Mouse (Mus musculus): ENCODE measurements around the gene Tmem25. TPM values are rescaled to one million over a fixed set of nuclear protein-coding genes. Genes with fewer than 3 reads are reported as not detected.
"Not testable (repeated sequence)": the region's sequence is repeated elsewhere in the genome, so short reads cannot be mapped to it uniquely, and the experiment has no call there.

Gene Tmem25
- total and polyA plus RNA-seq, 2 experiments from 2014 or later, result 25.9 to 29.9 TPM

DNA sequence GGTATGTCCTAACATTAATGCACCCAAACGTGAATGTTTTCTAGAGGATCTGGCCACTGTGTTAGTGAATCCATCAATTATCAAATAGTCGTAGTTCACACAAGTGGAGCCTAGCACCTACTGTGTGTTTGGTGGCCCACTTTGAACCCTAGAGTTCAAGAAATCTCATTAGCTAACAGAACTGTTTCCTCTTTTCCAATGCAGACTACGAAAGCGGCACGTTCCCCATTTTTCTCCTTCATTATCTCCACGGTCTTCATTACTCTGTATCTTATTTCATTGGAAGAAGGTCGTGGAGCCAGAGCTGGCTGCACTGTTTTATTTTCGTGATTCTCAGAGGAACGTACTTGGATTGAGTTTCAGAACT is 834 bp upstream of the Tmem25 start:
- Histone ChIP-seq H3K9ac (replicated peaks; ENCODE audit: low read length, poor library complexity, severe bottlenecking) (peak overlapping the region; percentile 66; the same call in 1 of the 2 replicates), H3K27ac (ENCODE audit: low read depth, low read length) (0 out of 2 replicates have a peak overlapping the region, but pooled peaks have one; percentile 69), H3K9me3 (ENCODE audit: low read length) (no peaks in the 10 kb centered on the region), H3K4me3 (ENCODE audit: low read depth, low read length) (peak overlapping the region; percentile 57), H3K4me1 (ENCODE audit: insufficient read depth, low read length) (no peaks in the 10 kb centered on the region), H3K36me3 (ENCODE audit: insufficient read depth, low read length) (peaks cover 18% of the 10 kb centered on the region; the same call in 1 of the 2 replicates), H3K4me2 (ENCODE audit: low read depth, low read length, poor library complexity, severe bottlenecking) (peak overlapping the region; percentile 94), H3K27me3 (ENCODE audit: insufficient read depth, low read length) (no peaks in the 10 kb centered on the region)
- no peak for DNase-seq (ENCODE audit: low spot score)
- 40% methylated on average over 9 of the region's 9 CpGs for WGBS
- TF ChIP-seq CTCF (IDR thresholded peaks at IDR 0.05), result no peak
- no peak for ATAC-seq (ENCODE audit: low FRiP score)

DNA sequence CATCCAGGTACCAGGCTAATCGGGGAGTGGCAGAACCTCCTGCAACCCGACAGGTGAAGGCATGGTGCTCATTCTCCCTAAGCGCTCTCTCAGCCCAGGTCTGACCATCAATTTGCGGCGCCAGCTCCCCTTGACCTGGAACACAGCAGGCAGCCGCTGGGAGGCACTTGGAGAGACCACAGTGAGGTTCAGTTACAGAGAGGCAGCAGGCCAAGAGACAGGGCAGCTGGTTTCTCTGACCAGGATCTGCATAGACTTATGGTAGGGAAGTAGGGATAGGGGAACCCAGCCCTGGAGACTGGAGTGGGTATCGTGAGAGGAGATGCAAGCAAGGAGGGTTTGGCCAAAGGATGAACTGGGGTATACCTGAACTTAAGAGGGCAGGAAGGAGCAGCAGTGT is 809 bp downstream of the Tmem25 start:
- 45% methylated on average over 7 of the region's 7 CpGs for WGBS
- ATAC-seq (ENCODE audit: low FRiP score) (no peak), DNase-seq (ENCODE audit: low spot score) (peak; percentile 6)
- Histone ChIP-seq H3K4me1 (ENCODE audit: insufficient read depth, low read length) (no peaks in the 10 kb centered on the region), H3K4me2 (ENCODE audit: low read depth, low read length, poor library complexity, severe bottlenecking) (peak overlapping the region; percentile 94), H3K4me3 (ENCODE audit: low read depth, low read length) (peak overlapping the region; percentile 57), H3K9me3 (ENCODE audit: low read length) (no peaks in the 10 kb centered on the region), H3K36me3 (ENCODE audit: insufficient read depth, low read length) (peaks cover 15% of the 10 kb centered on the region; the same call in 1 of the 2 replicates), H3K9ac (replicated peaks; ENCODE audit: low read length, poor library complexity, severe bottlenecking) (peak overlapping the region; percentile 66), H3K27ac (ENCODE audit: low read depth, low read length) (no peak overlapping the region), H3K27me3 (ENCODE audit: insufficient read depth, low read length) (no peaks in the 10 kb centered on the region)
- TF ChIP-seq CTCF (IDR thresholded peaks at IDR 0.05), result no peak

DNA sequence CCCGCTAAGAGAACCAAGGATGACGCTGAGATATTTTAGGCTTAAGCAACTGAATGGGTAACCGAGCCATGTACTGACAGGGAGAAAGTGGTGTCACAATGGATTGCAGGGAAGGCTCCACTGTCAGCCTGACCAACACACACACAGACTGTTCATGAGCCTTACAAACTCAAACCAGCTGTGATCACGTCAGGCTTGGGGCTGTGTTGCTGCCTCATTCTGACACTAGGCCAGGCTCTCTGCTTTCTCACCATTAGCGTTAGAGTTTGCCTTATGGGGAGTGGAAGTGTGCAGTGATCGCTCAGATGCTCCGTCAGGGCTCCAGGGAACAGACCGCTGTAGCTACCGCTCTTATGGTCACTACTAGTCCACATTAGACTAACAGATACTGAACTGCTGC is 6.3 kb downstream of the Tmem25 start:
- no peak for ATAC-seq (ENCODE audit: low FRiP score)
- no peak for TF ChIP-seq CTCF (IDR thresholded peaks at IDR 0.05)
- Histone ChIP-seq H3K27me3 (ENCODE audit: insufficient read depth, low read length) (no peaks in the 10 kb centered on the region), H3K4me3 (ENCODE audit: low read depth, low read length) (no peak overlapping the region), H3K4me1 (ENCODE audit: insufficient read depth, low read length) (no peaks in the 10 kb centered on the region), H3K9me3 (ENCODE audit: low read length) (no peaks in the 10 kb centered on the region), H3K4me2 (ENCODE audit: low read depth, low read length, poor library complexity, severe bottlenecking) (no peak overlapping the region), H3K27ac (ENCODE audit: low read depth, low read length) (no peak overlapping the region), H3K36me3 (ENCODE audit: insufficient read depth, low read length) (peaks cover 50% of the 10 kb centered on the region), H3K9ac (replicated peaks; ENCODE audit: low read length, poor library complexity, severe bottlenecking) (no peak overlapping the region)
- no peak for DNase-seq (ENCODE audit: low spot score)
- WGBS, result 78% methylated on average over 9 of the region's 9 CpGs

DNA sequence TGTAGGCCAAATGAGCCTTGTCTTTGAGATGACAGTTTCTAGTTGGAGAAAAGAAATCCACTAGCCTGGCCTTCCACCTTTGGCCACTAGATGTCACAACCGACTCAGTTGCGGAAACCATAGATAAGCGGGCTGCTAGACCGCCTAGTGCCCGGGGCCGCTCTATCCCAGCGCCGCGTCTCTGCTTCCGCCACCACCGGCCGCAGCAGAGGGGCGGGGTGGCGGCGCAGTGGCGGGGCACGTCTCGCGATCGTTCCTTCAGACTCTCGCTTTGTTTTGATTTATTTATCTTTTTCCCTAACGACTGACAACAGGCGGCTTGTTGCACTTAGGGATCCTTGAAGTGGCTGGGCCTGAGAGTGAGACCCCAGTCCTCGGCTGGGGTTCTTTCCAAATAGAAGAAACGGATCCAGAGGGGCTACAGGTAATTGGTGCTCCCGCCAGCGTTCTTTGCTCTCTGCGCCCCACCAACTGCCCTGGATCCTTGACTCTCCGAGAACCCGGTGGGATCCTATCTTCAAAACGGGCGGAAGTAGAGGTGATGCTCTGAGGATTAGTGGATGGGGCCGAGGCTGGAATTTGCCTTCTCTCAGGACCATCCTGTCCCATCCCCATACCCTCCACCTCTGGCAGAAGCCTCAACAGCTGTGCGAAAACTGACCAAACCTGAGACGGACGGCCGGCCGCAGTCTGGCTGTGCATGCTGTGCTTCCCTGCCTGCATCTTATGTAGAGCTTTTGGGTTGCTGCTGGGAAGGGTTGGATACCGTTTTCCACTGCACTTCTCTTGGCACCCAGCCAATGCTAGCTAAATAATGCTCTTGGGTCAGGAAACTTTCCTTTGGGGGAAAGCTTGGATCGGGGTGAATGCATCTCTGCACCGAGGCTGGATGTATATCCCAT is 26.1 kb downstream of the Tmem25 start:
- peak; percentile 98 for DNase-seq (ENCODE audit: low spot score)
- 0 out of 2 replicates have a peak, but pooled peaks cover 4% of the 10 kb centered on the region for H3K36me3 ChIP-seq (ENCODE audit: insufficient read depth, low read length)
- peak overlapping the region; percentile 87 for H3K4me2 ChIP-seq (ENCODE audit: low read depth, low read length, poor library complexity, severe bottlenecking)
- peak overlapping the region; percentile 63 for H3K4me3 ChIP-seq (ENCODE audit: low read depth, low read length)
- WGBS, result under 1% methylated on average over 41 of the region's 41 CpGs
- H3K9me3 ChIP-seq (ENCODE audit: low read length), result no peaks in the 10 kb centered on the region
- no peaks in the 10 kb centered on the region for H3K27me3 ChIP-seq (ENCODE audit: insufficient read depth, low read length)
- peak overlapping the region; percentile 83 for H3K27ac ChIP-seq (ENCODE audit: low read depth, low read length)
- peak; percentile 94 for TF ChIP-seq CTCF (IDR thresholded peaks at IDR 0.05)
- H3K9ac ChIP-seq (replicated peaks; ENCODE audit: low read length, poor library complexity, severe bottlenecking), result peak overlapping the region; percentile 91
- ATAC-seq (ENCODE audit: low FRiP score), result peak; percentile 99
- no peaks in the 10 kb centered on the region for H3K4me1 ChIP-seq (ENCODE audit: insufficient read depth, low read length)

DNA sequence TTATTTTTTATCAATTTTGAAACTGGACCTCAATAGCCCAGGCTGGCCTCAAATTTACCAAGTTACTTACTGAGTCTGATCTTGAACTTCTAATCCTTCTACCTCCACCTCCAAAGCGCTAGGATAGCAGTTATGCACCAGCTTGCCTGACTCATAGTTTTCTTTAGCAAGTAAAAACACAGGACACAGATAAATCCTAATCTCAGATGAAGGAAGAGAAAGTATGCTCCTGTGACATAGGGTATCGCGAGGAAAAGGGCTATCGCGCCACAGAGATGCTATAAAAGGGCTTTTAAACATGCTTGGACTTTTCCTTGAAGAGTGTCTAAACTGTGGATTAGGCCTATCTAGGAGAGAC is 26.7 kb downstream of the Tmem25 start:
- H3K4me3 ChIP-seq (ENCODE audit: low read depth, low read length), result no peak overlapping the region
- H3K36me3 ChIP-seq (ENCODE audit: insufficient read depth, low read length), result 0 out of 2 replicates have a peak, but pooled peaks cover 4% of the 10 kb centered on the region
- no peak overlapping the region for H3K4me2 ChIP-seq (ENCODE audit: low read depth, low read length, poor library complexity, severe bottlenecking)
- ATAC-seq (ENCODE audit: low FRiP score) (no peak), DNase-seq (ENCODE audit: low spot score) (no peak)
- no peaks in the 10 kb centered on the region for H3K9me3 ChIP-seq (ENCODE audit: low read length)
- H3K4me1 ChIP-seq (ENCODE audit: insufficient read depth, low read length), result no peaks in the 10 kb centered on the region
- no peak for TF ChIP-seq CTCF (IDR thresholded peaks at IDR 0.05)
- peak overlapping the region; percentile 65; the same call in 1 of the 2 replicates for H3K27ac ChIP-seq (ENCODE audit: low read depth, low read length)
- WGBS, result 26% methylated on average over 5 of the region's 5 CpGs
- no peak overlapping the region for H3K9ac ChIP-seq (replicated peaks; ENCODE audit: low read length, poor library complexity, severe bottlenecking)
- no peaks in the 10 kb centered on the region for H3K27me3 ChIP-seq (ENCODE audit: insufficient read depth, low read length)

DNA sequence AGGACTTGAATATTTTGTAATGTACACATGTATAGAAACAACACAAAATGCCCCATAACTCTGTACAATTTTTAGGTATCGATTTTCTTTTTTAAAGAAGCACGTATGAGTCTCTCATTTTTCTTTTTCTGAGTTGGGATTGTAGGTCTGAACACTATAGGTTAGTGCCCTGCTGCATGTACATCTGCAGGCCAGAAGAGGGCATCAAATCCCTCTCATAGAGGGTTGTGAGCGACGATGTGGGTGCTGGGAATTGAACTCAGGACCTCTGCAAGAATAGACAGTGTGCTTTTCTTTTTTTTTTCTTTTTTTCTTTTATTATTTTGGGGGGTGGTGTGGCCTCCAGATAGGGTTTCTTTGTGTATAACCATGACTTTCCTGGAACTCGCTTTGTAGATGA is 27.7 kb downstream of the Tmem25 start:
- no peak overlapping the region for H3K4me3 ChIP-seq (ENCODE audit: low read depth, low read length)
- no peaks in the 10 kb centered on the region for H3K27me3 ChIP-seq (ENCODE audit: insufficient read depth, low read length)
- no peak; the same call in 1 of the 2 replicates for TF ChIP-seq CTCF (IDR thresholded peaks at IDR 0.05)
- H3K27ac ChIP-seq (ENCODE audit: low read depth, low read length), result no peak overlapping the region
- ATAC-seq (ENCODE audit: low FRiP score) (no peak), DNase-seq (ENCODE audit: low spot score) (no peak)
- H3K9me3 ChIP-seq (ENCODE audit: low read length), result no peaks in the 10 kb centered on the region
- H3K36me3 ChIP-seq (ENCODE audit: insufficient read depth, low read length), result no peaks in the 10 kb centered on the region
- H3K4me2 ChIP-seq (ENCODE audit: low read depth, low read length, poor library complexity, severe bottlenecking), result no peak overlapping the region
- H3K4me1 ChIP-seq (ENCODE audit: insufficient read depth, low read length), result no peaks in the 10 kb centered on the region
- WGBS, result 92% methylated on average over 5 of the region's 5 CpGs
- H3K9ac ChIP-seq (replicated peaks; ENCODE audit: low read length, poor library complexity, severe bottlenecking), result no peak overlapping the region

DNA sequence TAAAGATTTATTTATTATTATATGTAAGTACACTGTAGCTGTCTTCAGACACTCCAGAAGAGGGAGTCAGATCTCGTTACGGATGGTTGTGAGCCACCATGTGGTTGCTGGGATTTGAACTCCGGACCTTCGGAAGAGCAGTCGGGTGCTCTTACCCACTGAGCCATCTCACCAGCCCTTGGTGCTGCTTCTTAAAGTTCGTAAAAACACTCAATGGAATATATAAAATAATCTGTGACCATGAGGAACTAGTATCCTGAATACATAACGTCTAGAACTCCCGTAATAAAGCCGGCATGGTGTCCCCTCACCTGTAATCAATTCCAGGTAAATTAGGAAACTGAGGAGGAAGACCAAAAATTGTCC is 31.1 kb downstream of the Tmem25 start:
- not testable (repeated sequence) for H3K9ac ChIP-seq (replicated peaks; ENCODE audit: low read length, poor library complexity, severe bottlenecking); H3K4me1 ChIP-seq (ENCODE audit: insufficient read depth, low read length); H3K36me3 ChIP-seq (ENCODE audit: insufficient read depth, low read length); ATAC-seq (ENCODE audit: low FRiP score); H3K27ac ChIP-seq (ENCODE audit: low read depth, low read length); H3K9me3 ChIP-seq (ENCODE audit: low read length); H3K27me3 ChIP-seq (ENCODE audit: insufficient read depth, low read length); DNase-seq (ENCODE audit: low spot score)
- Histone ChIP-seq H3K4me3 (ENCODE audit: low read depth, low read length) (peak overlapping the region; percentile 100), H3K4me2 (ENCODE audit: low read depth, low read length, poor library complexity, severe bottlenecking) (peak overlapping the region; percentile 71; the same call in 1 of the 2 replicates)
- 49% methylated on average over 7 of the region's 9 CpGs for WGBS

All from midbrain, postnatal 0 days (tissue).